Mouse (Mus musculus): ENCODE data around the gene Rin2. TPM values are rescaled to one million over a fixed set of nuclear protein-coding genes. Genes with fewer than 3 reads are reported as not detected.

Rin2 gene
- polyA plus RNA-seq, 1 experiment from 2014 or later, result 18.6 TPM

DNA sequence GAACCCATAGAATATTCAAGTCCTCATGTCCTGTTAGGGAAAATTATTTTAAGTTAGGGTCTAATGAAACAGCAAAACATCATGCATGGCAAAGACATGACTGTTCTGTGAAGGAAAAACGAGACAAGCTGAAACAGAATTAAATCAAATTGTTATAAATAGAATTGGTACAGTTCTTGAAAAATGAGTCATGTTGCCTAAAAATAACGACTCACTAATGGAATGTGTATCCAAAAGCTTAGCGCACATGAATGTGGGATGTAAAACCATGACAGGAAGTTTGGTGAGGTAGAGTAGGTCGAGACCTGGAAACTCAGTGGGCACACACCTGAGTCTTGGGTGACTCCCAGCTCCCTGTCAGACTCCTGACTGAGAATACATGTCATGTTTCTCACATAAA, 4.9 kb upstream of the Rin2 start:
- Histone ChIP-seq H3K27ac (no peak overlapping the region), H3K9ac (no peak overlapping the region), H3K4me2 (replicated peaks) (no peak overlapping the region), H3K9me3 (no peaks in the 10 kb centered on the region), H3K36me3 (no peaks in the 10 kb centered on the region), H3K4me1 (replicated peaks) (0 out of 2 replicates have a peak, but pooled peaks cover 8% of the 10 kb centered on the region), H3K27me3 (replicated peaks) (no peaks in the 10 kb centered on the region), H3K4me3 (replicated peaks) (no peak overlapping the region)
- ATAC-seq, result no peak
- 75% methylated on average over 4 of the region's 4 CpGs for WGBS

DNA sequence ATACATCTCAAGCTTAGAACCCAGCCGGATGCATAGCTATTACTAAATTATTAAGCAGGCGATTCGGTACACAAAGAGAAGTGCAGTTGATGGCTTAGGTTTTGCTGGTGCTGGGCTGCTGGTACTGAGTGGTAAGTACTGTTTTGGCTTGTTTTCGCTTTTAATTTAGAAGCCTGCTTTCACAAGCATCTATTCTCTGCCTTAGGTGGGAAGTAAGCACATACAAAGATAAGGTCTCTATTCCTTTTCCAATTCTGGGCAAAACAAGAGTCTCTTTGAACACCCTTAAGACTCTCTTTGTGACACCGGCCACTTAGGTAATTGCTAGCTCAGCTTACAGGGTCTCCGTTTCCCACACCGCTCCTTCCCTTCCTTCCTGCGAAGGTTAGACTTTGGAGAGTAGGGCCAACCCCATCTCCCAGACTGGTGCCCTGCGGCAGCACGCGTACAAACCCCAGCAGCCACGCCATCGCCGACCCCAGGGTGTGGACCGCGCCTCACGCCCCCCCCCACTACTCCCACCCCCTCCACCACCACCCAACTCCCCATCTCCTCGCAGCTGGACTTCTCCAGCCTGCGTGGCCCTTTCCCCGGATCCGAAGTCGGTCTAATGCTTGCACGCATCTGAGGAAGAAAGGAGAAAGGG, 396 bp upstream of the Rin2 start:
- ATAC-seq, result peak; percentile 42
- peak overlapping the region; percentile 67 for H3K9ac ChIP-seq
- peaks cover 18% of the 10 kb centered on the region; the same call in 1 of the 2 replicates for H3K4me1 ChIP-seq (replicated peaks)
- 1% methylated on average over 23 of the region's 23 CpGs for WGBS
- peak overlapping the region; percentile 91 for H3K4me2 ChIP-seq (replicated peaks)
- no peaks in the 10 kb centered on the region for H3K27me3 ChIP-seq (replicated peaks)
- H3K36me3 ChIP-seq, result no peaks in the 10 kb centered on the region
- H3K4me3 ChIP-seq (replicated peaks), result peak overlapping the region; percentile 72
- H3K9me3 ChIP-seq, result no peaks in the 10 kb centered on the region
- peak overlapping the region; percentile 86 for H3K27ac ChIP-seq

DNA sequence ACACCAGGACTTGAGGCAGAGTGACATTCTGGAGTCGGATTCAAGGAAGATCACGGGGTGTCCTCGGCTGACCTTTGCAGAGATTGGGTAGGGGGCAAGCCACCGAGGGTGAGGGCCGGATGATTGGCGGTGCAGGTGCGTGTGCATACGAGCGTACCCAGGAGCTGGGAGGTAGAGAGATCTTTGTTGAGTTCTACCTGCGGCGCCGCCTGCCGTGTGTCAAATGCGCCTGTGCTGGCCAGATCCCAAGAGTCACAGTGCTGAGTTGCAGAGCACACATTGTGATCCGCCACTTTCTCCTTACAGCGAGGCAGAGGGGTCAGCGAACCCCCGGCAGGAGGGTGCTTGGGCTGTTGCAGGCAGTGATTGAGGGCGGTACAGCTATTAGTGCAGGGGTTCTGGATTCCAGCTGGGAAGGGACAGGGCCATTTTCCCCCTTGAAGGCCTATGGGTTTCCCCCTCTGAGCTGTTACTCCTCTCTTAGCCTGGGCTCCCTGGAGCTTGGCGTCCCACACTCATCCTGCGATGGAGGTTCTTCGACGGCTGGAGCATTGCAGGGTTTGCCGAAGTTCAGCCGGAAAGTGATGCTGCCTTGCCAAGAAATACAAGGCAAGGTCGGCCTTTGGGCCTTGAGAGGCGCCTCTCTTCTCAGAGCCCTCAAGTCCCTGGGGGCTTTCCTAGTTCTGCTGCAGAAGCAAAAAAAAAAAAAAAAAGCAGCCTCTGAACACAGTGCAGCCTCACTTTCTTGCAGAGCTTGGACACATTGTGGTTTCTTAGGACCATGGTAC, 935 bp downstream of the Rin2 start:
- Histone ChIP-seq H3K4me2 (replicated peaks) (peak overlapping the region; percentile 91), H3K4me1 (replicated peaks) (peaks cover 24% of the 10 kb centered on the region)
- 2% methylated on average over 27 of the region's 27 CpGs for WGBS

DNA sequence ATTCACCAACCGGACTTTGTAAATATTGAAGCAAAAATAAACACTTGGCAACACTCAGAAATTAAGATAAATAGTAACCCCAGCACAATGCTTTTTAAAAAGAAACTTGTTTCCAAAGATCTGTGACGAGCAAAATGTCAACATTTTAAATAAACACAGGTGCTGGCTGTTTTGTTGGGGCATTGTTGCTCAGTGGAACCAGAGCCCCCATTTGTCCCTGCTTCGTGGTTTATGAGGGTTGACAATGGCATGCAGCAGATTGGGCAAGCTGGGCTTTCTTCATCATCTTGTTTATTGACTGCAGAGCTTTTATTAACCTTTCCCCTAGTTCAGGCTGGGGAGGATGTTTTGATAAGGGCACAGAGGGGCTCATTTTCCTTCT, 1.5 kb downstream of the Rin2 start:
- H3K4me2 ChIP-seq (replicated peaks), result peak overlapping the region; percentile 91
- no peaks in the 10 kb centered on the region for H3K9me3 ChIP-seq
- no peak overlapping the region for H3K9ac ChIP-seq
- WGBS, result 27% methylated on average over 3 of the region's 3 CpGs
- H3K27ac ChIP-seq, result no peak overlapping the region
- no peaks in the 10 kb centered on the region for H3K27me3 ChIP-seq (replicated peaks)
- ATAC-seq, result no peak
- H3K4me3 ChIP-seq (replicated peaks), result no peak overlapping the region
- no peaks in the 10 kb centered on the region for H3K36me3 ChIP-seq
- H3K4me1 ChIP-seq (replicated peaks), result peaks cover 25% of the 10 kb centered on the region

More for the DNA sequence above, 935 bp downstream of the Rin2 start:
- peak overlapping the region; percentile 86 for H3K27ac ChIP-seq
- H3K36me3 ChIP-seq, result no peaks in the 10 kb centered on the region
- ATAC-seq, result peak; percentile 70
- H3K9ac ChIP-seq, result peak overlapping the region; percentile 67
- H3K4me3 ChIP-seq (replicated peaks), result peak overlapping the region; percentile 72
- H3K27me3 ChIP-seq (replicated peaks), result no peaks in the 10 kb centered on the region
- no peaks in the 10 kb centered on the region for H3K9me3 ChIP-seq

DNA sequence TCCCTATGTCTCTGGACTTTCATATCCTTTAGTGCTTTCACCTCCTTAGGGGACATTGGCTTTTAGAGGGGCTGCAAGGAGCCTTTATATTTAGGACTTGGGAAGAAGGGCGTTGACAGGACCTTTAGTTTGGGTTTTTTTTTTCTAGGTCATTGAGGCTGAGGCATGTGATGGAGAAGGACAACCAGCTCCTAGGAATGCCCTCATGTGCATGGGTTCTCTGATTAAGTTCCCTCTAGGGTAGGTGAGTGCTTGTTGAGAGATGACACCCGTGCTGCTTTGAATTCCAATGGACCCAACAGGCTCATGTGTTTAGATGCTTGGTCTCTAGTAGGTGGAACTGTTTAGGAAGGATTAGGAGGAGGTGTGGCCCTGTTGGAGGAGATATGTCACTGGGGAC, 1.9 kb downstream of the Rin2 start:
- peaks cover 25% of the 10 kb centered on the region for H3K4me1 ChIP-seq (replicated peaks)
- H3K36me3 ChIP-seq, result no peaks in the 10 kb centered on the region
- 80% methylated on average over 2 of the region's 2 CpGs for WGBS
- H3K4me3 ChIP-seq (replicated peaks), result no peak overlapping the region
- no peak overlapping the region for H3K9ac ChIP-seq
- H3K4me2 ChIP-seq (replicated peaks), result no peak overlapping the region
- H3K9me3 ChIP-seq, result no peaks in the 10 kb centered on the region
- no peak overlapping the region for H3K27ac ChIP-seq
- no peak for ATAC-seq
- H3K27me3 ChIP-seq (replicated peaks), result no peaks in the 10 kb centered on the region

DNA sequence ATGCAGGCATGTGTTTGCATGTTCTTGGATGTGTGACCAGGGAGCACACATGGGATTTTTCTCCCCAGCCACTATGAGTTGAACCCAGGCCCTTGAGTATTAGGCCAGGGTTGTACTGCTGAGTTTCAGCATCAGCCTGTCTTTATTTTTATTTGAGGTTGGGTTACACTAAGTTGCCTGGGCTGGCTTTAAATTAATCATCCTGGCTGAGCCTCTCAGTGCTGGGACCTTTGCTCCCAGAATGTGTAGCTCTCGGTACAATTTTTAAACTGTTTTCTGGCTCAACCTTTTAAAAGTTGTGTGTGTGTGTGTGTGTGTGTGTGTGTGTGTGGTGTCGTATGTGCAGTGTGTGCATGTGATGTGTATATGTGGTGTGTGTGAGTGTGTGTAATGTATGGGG, 5.1 kb downstream of the Rin2 start:
- peaks cover 28% of the 10 kb centered on the region for H3K4me1 ChIP-seq (replicated peaks)
- ATAC-seq, result no peak
- no peaks in the 10 kb centered on the region for H3K36me3 ChIP-seq
- no peaks in the 10 kb centered on the region for H3K9me3 ChIP-seq
- H3K9ac ChIP-seq, result no peak overlapping the region
- H3K4me2 ChIP-seq (replicated peaks), result no peak overlapping the region
- H3K27me3 ChIP-seq (replicated peaks), result no peaks in the 10 kb centered on the region
- 67% methylated on average over 2 of the region's 2 CpGs for WGBS
- no peak overlapping the region for H3K4me3 ChIP-seq (replicated peaks)
- no peak overlapping the region for H3K27ac ChIP-seq

DNA sequence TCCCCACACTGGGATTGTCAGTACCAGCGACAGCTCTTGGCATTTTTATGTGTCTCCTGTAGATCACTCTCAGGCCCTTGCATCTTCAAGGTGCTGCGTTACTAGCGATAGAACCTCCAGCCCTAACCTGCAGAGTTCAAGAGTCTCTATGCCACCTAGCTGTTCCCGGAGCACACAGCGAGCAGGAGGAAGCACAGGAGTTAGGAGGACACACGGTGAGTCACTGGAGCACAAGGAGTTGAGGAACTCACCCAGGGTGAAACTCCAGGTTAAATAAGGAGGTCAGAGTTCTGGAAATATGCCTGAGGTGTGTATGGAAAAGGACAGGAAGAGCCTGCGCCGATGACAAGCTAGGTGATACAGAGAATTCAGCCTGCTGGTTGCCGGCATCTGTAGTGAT, 5.7 kb downstream of the Rin2 start:
- Histone ChIP-seq H3K36me3 (no peaks in the 10 kb centered on the region), H3K27me3 (replicated peaks) (no peaks in the 10 kb centered on the region), H3K27ac (peak overlapping the region; percentile 58), H3K4me2 (replicated peaks) (no peak overlapping the region), H3K4me1 (replicated peaks) (peaks cover 27% of the 10 kb centered on the region), H3K4me3 (replicated peaks) (no peak overlapping the region), H3K9me3 (no peaks in the 10 kb centered on the region), H3K9ac (no peak overlapping the region)
- WGBS, result 63% methylated on average over 9 of the region's 9 CpGs
- no peak for ATAC-seq

DNA sequence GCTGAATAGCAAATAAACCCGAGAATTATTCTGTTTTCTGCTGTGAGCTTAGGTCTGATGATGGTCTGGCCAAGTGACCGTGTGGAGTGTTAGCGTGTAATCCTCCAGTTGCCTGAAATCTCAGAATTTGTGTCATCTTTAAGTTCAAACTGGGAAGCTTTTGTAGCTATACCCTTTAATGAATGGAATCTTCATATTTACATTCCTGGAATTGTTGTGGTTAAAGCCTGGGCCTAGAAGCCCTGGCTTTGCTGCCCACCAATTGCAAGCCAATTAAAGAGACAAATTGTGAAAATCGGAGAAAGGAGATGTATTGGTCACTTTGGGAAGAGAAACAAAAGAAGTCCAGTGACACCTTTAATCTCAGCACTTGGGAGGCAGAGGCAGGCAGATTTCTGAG, 6.6 kb downstream of the Rin2 start:
- H3K36me3 ChIP-seq, result no peaks in the 10 kb centered on the region
- H3K4me3 ChIP-seq (replicated peaks), result no peak overlapping the region
- H3K27ac ChIP-seq, result no peak overlapping the region
- WGBS, result 49% methylated on average over 4 of the region's 4 CpGs
- peaks cover 22% of the 10 kb centered on the region for H3K4me1 ChIP-seq (replicated peaks)
- no peak overlapping the region for H3K4me2 ChIP-seq (replicated peaks)
- H3K9me3 ChIP-seq, result no peaks in the 10 kb centered on the region
- H3K9ac ChIP-seq, result no peak overlapping the region
- H3K27me3 ChIP-seq (replicated peaks), result no peaks in the 10 kb centered on the region
- ATAC-seq, result no peak

DNA sequence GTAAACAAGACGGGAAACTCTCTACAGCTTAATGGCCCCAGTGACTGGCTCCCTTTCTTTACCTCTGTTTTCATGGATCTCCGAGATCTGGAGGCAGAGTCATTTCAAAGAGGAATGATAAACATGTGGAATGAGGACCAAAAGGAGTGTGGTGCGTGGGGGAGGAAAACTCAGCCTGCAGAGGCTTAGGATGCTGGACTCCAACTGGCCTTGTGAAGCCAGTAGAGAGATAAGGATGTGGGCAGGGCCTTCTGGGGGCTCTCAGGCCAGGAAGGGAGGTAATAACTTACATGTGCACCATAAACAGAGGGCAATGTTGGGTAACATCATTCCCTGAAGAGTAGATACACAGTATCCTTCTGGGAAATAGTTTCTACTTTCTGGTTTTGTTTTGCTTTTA, 7.9 kb downstream of the Rin2 start:
- Histone ChIP-seq H3K9me3 (no peaks in the 10 kb centered on the region), H3K27me3 (replicated peaks) (no peaks in the 10 kb centered on the region), H3K27ac (no peak overlapping the region), H3K4me1 (replicated peaks) (peaks cover 18% of the 10 kb centered on the region), H3K4me2 (replicated peaks) (no peak overlapping the region), H3K9ac (no peak overlapping the region), H3K4me3 (replicated peaks) (no peak overlapping the region), H3K36me3 (no peaks in the 10 kb centered on the region)
- 0 out of 2 replicates have a peak, but pooled peaks have one; percentile 55 for ATAC-seq
- WGBS, result 23% methylated on average over 3 of the region's 3 CpGs

DNA sequence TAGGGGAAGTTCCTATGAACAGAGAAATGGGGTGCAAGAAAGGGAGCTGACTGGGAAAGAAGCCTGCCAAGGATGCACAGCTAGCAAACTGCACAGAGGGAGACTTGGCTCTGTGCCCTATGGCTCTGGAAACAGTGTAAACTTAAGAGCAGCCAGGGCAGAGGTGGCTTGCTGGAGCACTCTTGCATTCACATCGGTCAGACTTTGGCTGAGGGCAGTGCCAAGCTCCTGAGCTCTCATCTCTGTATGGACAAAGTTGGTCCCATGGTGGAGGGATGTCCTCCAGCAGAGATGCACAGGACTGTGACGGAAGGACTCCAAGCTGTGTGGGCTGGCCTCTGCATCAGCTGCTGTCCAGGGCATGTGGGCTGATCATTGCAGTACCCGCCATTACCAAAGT, 8.5 kb downstream of the Rin2 start:
- Histone ChIP-seq H3K4me1 (replicated peaks) (peaks cover 18% of the 10 kb centered on the region), H3K9me3 (no peaks in the 10 kb centered on the region), H3K9ac (no peak overlapping the region), H3K36me3 (no peaks in the 10 kb centered on the region), H3K4me2 (replicated peaks) (no peak overlapping the region), H3K27ac (peak overlapping the region; percentile 25), H3K4me3 (replicated peaks) (no peak overlapping the region), H3K27me3 (replicated peaks) (no peaks in the 10 kb centered on the region)
- WGBS, result 51% methylated on average over 3 of the region's 3 CpGs
- ATAC-seq, result peak; percentile 43; the same call in 1 of the 2 replicates

DNA sequence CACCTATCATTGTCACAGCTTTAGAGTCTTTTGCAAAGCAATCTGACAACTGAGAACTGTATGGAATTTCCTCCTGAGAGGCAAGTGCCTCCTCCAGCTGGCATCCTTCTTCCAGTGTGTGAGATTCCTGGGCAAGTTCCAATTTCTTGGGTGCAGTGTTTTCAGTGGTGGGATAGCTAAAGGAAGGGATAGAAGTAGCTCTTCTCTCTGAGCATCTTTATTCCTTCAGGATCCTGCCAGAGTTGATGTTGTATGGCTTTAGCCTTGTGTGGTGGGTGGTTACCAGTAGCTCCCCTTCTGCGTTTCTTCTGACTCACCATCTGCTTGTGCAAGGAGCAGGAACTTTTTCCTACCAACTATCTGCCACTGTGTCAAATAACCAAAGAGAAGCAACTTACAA, 9.1 kb downstream of the Rin2 start:
- Histone ChIP-seq H3K4me2 (replicated peaks) (no peak overlapping the region), H3K9ac (no peak overlapping the region), H3K9me3 (no peaks in the 10 kb centered on the region), H3K27ac (peak overlapping the region; percentile 25; the same call in 1 of the 2 replicates), H3K4me3 (replicated peaks) (no peak overlapping the region), H3K27me3 (replicated peaks) (no peaks in the 10 kb centered on the region), H3K36me3 (no peaks in the 10 kb centered on the region), H3K4me1 (replicated peaks) (peaks cover 18% of the 10 kb centered on the region)
- no peak for ATAC-seq
- 68% methylated on average over 1 of the region's 1 CpGs for WGBS

DNA sequence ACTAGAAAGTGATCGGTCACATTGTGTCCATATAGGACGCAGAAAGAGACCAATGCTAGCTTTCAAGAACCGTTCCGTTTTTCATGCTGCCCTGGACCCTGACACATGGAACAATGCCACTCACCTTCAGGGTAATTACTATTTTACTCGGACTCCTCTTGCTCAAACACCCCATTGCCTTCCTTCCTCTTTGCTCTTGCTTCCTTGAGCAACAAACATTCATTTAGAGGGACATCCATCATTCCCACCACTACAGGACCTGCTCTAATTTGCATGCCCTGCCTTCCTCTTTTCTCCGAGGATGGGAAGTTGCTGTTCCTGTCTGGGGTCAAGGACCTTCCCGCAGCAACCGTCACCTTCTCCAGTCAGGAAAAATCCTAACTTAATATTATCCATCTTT, 9.9 kb downstream of the Rin2 start:
- H3K27me3 ChIP-seq (replicated peaks), result no peaks in the 10 kb centered on the region
- peaks cover 18% of the 10 kb centered on the region for H3K4me1 ChIP-seq (replicated peaks)
- H3K4me3 ChIP-seq (replicated peaks), result no peak overlapping the region
- no peak overlapping the region for H3K4me2 ChIP-seq (replicated peaks)
- no peak overlapping the region for H3K9ac ChIP-seq
- no peak for ATAC-seq
- H3K9me3 ChIP-seq, result no peaks in the 10 kb centered on the region
- 80% methylated on average over 8 of the region's 8 CpGs for WGBS
- no peak overlapping the region for H3K27ac ChIP-seq
- no peaks in the 10 kb centered on the region for H3K36me3 ChIP-seq

DNA sequence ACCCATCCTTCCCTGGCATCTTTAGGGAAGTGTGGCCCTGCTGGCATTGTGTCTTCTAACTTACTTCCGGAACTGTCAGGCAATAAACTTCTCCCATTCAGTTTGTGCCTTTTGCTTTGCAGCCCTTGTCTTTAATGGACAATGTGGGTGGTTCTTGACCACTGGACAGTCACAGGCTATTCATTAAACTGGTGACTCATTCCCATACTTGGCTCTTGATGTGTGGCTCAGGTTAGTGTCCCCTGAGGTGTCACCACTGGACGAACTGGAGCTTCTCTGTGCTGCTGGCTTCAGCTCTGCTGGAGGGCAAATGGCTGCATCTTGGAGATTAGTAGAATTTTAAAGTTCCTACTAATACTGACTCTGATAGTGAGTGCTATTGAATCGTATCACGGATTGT, 11.0 kb downstream of the Rin2 start:
- Histone ChIP-seq H3K27ac (no peak overlapping the region), H3K9me3 (no peaks in the 10 kb centered on the region)

More for the DNA sequence above, 11.0 kb downstream of the Rin2 start:
- H3K27me3 ChIP-seq (replicated peaks), result no peaks in the 10 kb centered on the region
- peaks cover 11% of the 10 kb centered on the region for H3K4me1 ChIP-seq (replicated peaks)
- H3K9ac ChIP-seq, result no peak overlapping the region
- no peak overlapping the region for H3K4me3 ChIP-seq (replicated peaks)
- 82% methylated on average over 4 of the region's 4 CpGs for WGBS
- no peaks in the 10 kb centered on the region for H3K36me3 ChIP-seq
- no peak for ATAC-seq
- H3K4me2 ChIP-seq (replicated peaks), result no peak overlapping the region

All from intestine, embryonic 15.5 days (tissue).